Mouse (Mus musculus): ENCODE data around the gene Thy1.
A peak's percentile ranks its signal among the peaks of the same experiment; 100 is the strongest.

The Thy1 gene

GRCm38 (mm10) chr9:44042836-44043707 is at the start of gene Thy1:
Thy1 (plus strand) TSS chr9:44043384.
- DNase-seq (ENCODE audit: low spot score) = peak; percentile 22

GRCm38 (mm10) chr9:43997681-43998080 is 45.5 kb upstream of the Thy1 start:
- DNase-seq (ENCODE audit: low spot score) = no peak

- DNase-seq (ENCODE audit: low spot score) = no peak
Measured at GRCm38 (mm10) chr9:43998851-43999250, 44.3 kb upstream of the Thy1 start.

GRCm38 (mm10) chr9:44004362-44004761 is 38.8 kb upstream of the Thy1 start:
- no peak for DNase-seq (ENCODE audit: low spot score)

- DNase-seq (ENCODE audit: low spot score) = no peak
Measured at GRCm38 (mm10) chr9:44005305-44005704, 37.9 kb upstream of the Thy1 start.

- no peak for DNase-seq (ENCODE audit: low spot score)
Measured at GRCm38 (mm10) chr9:44007323-44007722, 35.9 kb upstream of the Thy1 start.

GRCm38 (mm10) chr9:44007991-44008390 is 35.2 kb upstream of the Thy1 start:
- no peak for DNase-seq (ENCODE audit: low spot score)

- DNase-seq (ENCODE audit: low spot score) = no peak
Measured at GRCm38 (mm10) chr9:44010900-44011299, 32.3 kb upstream of the Thy1 start.

- DNase-seq (ENCODE audit: low spot score) = no peak
Measured at GRCm38 (mm10) chr9:44011668-44012067, 31.5 kb upstream of the Thy1 start.

GRCm38 (mm10) chr9:44012164-44012563 is 31.0 kb upstream of the Thy1 start:
- no peak for DNase-seq (ENCODE audit: low spot score)

GRCm38 (mm10) chr9:44012761-44013301 is 30.4 kb upstream of the Thy1 start:
- peak; percentile 26 for DNase-seq (ENCODE audit: low spot score)

- DNase-seq (ENCODE audit: low spot score) = no peak
Measured at GRCm38 (mm10) chr9:44013781-44014180, 29.4 kb upstream of the Thy1 start.

GRCm38 (mm10) chr9:44016304-44016703 is 26.9 kb upstream of the Thy1 start:
- DNase-seq (ENCODE audit: low spot score) = no peak

GRCm38 (mm10) chr9:44017846-44018245 is 25.3 kb upstream of the Thy1 start:
- no peak for DNase-seq (ENCODE audit: low spot score)

GRCm38 (mm10) chr9:44020001-44020400 is 23.2 kb upstream of the Thy1 start:
- no peak for DNase-seq (ENCODE audit: low spot score)

GRCm38 (mm10) chr9:44022100-44022847 is 20.9 kb upstream of the Thy1 start:
- no peak for DNase-seq (ENCODE audit: low spot score)

GRCm38 (mm10) chr9:44024096-44024495 is 19.1 kb upstream of the Thy1 start:
- DNase-seq (ENCODE audit: low spot score) = no peak

GRCm38 (mm10) chr9:44029580-44030236 is 13.5 kb upstream of the Thy1 start:
- DNase-seq (ENCODE audit: low spot score) = no peak

- DNase-seq (ENCODE audit: low spot score) = no peak
Measured at GRCm38 (mm10) chr9:44030646-44031045, 12.5 kb upstream of the Thy1 start.

- no peak for DNase-seq (ENCODE audit: low spot score)
Measured at GRCm38 (mm10) chr9:44031079-44031478, 12.1 kb upstream of the Thy1 start.

- DNase-seq (ENCODE audit: low spot score) = no peak
Measured at GRCm38 (mm10) chr9:44031946-44032345, 11.2 kb upstream of the Thy1 start.

- DNase-seq (ENCODE audit: low spot score) = no peak
Measured at GRCm38 (mm10) chr9:44033317-44033716, 9.9 kb upstream of the Thy1 start.
